Mouse (Mus musculus): ENCODE results near the gene Ppard.
"Not testable (repeated sequence)": the region's sequence is repeated elsewhere in the genome, so short reads cannot be mapped to it uniquely, and the experiment has no call there.

The Ppard gene

GRCm38 (mm10) chr17:28232475-28233060 is at the start of gene Ppard:
TSS of gene Ppard (plus strand) at chr17:28232700.
- peak; percentile 100 for DNase-seq

GRCm38 (mm10) chr17:28184971-28185638 is 47.4 kb upstream of the Ppard start:
- DNase-seq: no peak

- no peak for DNase-seq
Measured at GRCm38 (mm10) chr17:28188313-28188712, 44.2 kb upstream of the Ppard start.

GRCm38 (mm10) chr17:28192754-28193153 is 39.7 kb upstream of the Ppard start:
- no peak for DNase-seq

- DNase-seq: no peak
Measured at GRCm38 (mm10) chr17:28193559-28193958, 38.9 kb upstream of the Ppard start.

- DNase-seq: peak; percentile 88
Measured at GRCm38 (mm10) chr17:28195033-28195432, 37.5 kb upstream of the Ppard start.

GRCm38 (mm10) chr17:28197646-28198045 is 34.9 kb upstream of the Ppard start:
- peak; percentile 91 for DNase-seq

- DNase-seq: no peak
Measured at GRCm38 (mm10) chr17:28201982-28202381, 30.5 kb upstream of the Ppard start.

GRCm38 (mm10) chr17:28204052-28204720 is 28.3 kb upstream of the Ppard start:
- peak; percentile 92 for DNase-seq

- DNase-seq: no peak
Measured at GRCm38 (mm10) chr17:28205443-28205842, 27.1 kb upstream of the Ppard start.

GRCm38 (mm10) chr17:28207092-28207491 is 25.4 kb upstream of the Ppard start:
- no peak for DNase-seq

- peak; percentile 99 for DNase-seq
Measured at GRCm38 (mm10) chr17:28207591-28208313, 24.7 kb upstream of the Ppard start, which contains the start of gene Def6. TSS of gene Def6 (plus strand) at chr17:28207778.

- no peak for DNase-seq
Measured at GRCm38 (mm10) chr17:28208314-28208612, 24.2 kb upstream of the Ppard start.

- no peak for DNase-seq
Measured at GRCm38 (mm10) chr17:28209457-28210110, 22.9 kb upstream of the Ppard start.

- peak; percentile 94 for DNase-seq
Measured at GRCm38 (mm10) chr17:28211921-28212341, 20.6 kb upstream of the Ppard start.

GRCm38 (mm10) chr17:28212391-28212790 is 20.1 kb upstream of the Ppard start:
- DNase-seq: no peak

- no peak for DNase-seq
Measured at GRCm38 (mm10) chr17:28213236-28213635, 19.3 kb upstream of the Ppard start.

- no peak for DNase-seq
Measured at GRCm38 (mm10) chr17:28216791-28217190, 15.7 kb upstream of the Ppard start.

- DNase-seq: peak; percentile 95
Measured at GRCm38 (mm10) chr17:28217721-28218649, 14.5 kb upstream of the Ppard start.

GRCm38 (mm10) chr17:28222463-28222862 is 10.0 kb upstream of the Ppard start:
- not testable (repeated sequence) for DNase-seq

- DNase-seq: peak; percentile 100
Measured at GRCm38 (mm10) chr17:28223561-28224391, 8.7 kb upstream of the Ppard start.
